Mouse (Mus musculus): ENCODE results near the gene Fyb2. TPM values are rescaled to one million over a fixed set of nuclear protein-coding genes. Genes with fewer than 3 reads are reported as not detected.

Gene Fyb2
- polyA plus RNA-seq, 1 experiment from 2014 or later, result 0.41 TPM

Other genes starting within 250 kb of the Fyb2 start
- gene C8b, start 147.1 kb upstream of the Fyb2 start, polyA plus RNA-seq (2015; fragmentation: Nextera tagmentation; extraction: Ambion mirVana), result 0.11 and 0.15 TPM in 2 replicates
- gene Gm17662, start 56.1 kb upstream of the Fyb2 start, polyA plus RNA-seq (2015; fragmentation: Nextera tagmentation; extraction: Ambion mirVana), result not detected in 2 replicates
- not detected in 2 replicates for gene C8a, start 37.1 kb upstream of the Fyb2 start, polyA plus RNA-seq (2015; fragmentation: Nextera tagmentation; extraction: Ambion mirVana)
- 45.3 and 49.7 TPM in 2 replicates for gene Prkaa2, start 196.4 kb downstream of the Fyb2 start, polyA plus RNA-seq (2015; fragmentation: Nextera tagmentation; extraction: Ambion mirVana)
- 37.0 and 40.8 TPM in 2 replicates for gene Plpp3, start 243.9 kb downstream of the Fyb2 start, polyA plus RNA-seq (2015; fragmentation: Nextera tagmentation; extraction: Ambion mirVana)

Data from heart, embryonic 16.5 days (tissue).